13 mouse cellular contexts compared by ENCODE assay signal in genomic region chr1:46408324-46409115, GRCm38 (mm10). TPM values are rescaled to one million over a fixed set of nuclear protein-coding genes. Genes with fewer than 3 reads are reported as not detected.
A peak's percentile ranks its signal among the peaks of the same experiment; 100 is the strongest.
DNase-seq lines count a peak whose midpoint lies in the region; ATAC-seq and TF ChIP-seq lines count a peak whose summit lies in the region.
"Had no signal": no experiment of that assay in that cellular context is flagged by ENCODE, and none has a peak within 500 bp of the region (broad histone marks: within the 10 kb centered on the region; RNA-seq: fewer than 3 reads in every experiment).

No protein-coding gene starts in this region.

- no peaks in the 10 kb centered on the region for H3K27me3 ChIP-seq in stomach, embryonic 16.5 days (ENCODE audit: control insufficient read depth, insufficient read depth, low read length)
- H3K27me3 ChIP-seq in midbrain, postnatal 0 days (ENCODE audit: insufficient read depth, low read length) = no peaks in the 10 kb centered on the region
- H3K27me3 ChIP-seq in forebrain, embryonic 16.5 days (replicated peaks; ENCODE audit: control insufficient read depth, insufficient read depth, low read length) = no peaks in the 10 kb centered on the region
- H3K27me3 ChIP-seq: embryonic facial prominence, embryonic 15.5 days; hindbrain, embryonic 15.5 days; limb, embryonic 15.5 days had no signal

- H3K4me1 ChIP-seq in stomach, embryonic 16.5 days (ENCODE audit: control insufficient read depth, insufficient read depth, low read length) = no peaks in the 10 kb centered on the region
- no peaks in the 10 kb centered on the region for H3K4me1 ChIP-seq in midbrain, postnatal 0 days (ENCODE audit: insufficient read depth, low read length)
- no peaks in the 10 kb centered on the region for H3K4me1 ChIP-seq in forebrain, embryonic 16.5 days (replicated peaks; ENCODE audit: control insufficient read depth, insufficient read depth, low read length)
- H3K4me1 ChIP-seq: embryonic facial prominence, embryonic 15.5 days; hindbrain, embryonic 15.5 days; limb, embryonic 15.5 days had no signal

- DNase-seq in gastrocnemius, postnatal 25 days = peak; percentile 12
- DNase-seq in gastrocnemius, adult 8-10 months (ENCODE audit: low spot score in 2 of 2) = no peak
- peak; percentile 63 for DNase-seq in NIH3T3 (ENCODE audit: low read depth)
- peak; percentile 75 to 84 for DNase-seq in lung, adult 18-20 months
- no peak for DNase-seq in midbrain, postnatal 0 days (ENCODE audit: low spot score)
- DNase-seq: cerebellum, postnatal 14 days had no signal

- H3K4me2 ChIP-seq in stomach, embryonic 16.5 days (ENCODE audit: low read depth, low read length) = no peak overlapping the region
- no peak overlapping the region for H3K4me2 ChIP-seq in midbrain, postnatal 0 days (ENCODE audit: low read depth, low read length, poor library complexity, severe bottlenecking)
- no peak overlapping the region for H3K4me2 ChIP-seq in forebrain, embryonic 16.5 days (ENCODE audit: low read length)
- H3K4me2 ChIP-seq: embryonic facial prominence, embryonic 15.5 days; hindbrain, embryonic 15.5 days; limb, embryonic 15.5 days had no signal

- peak; percentile 74; the same call in 1 of the 2 replicates for ATAC-seq in stomach, embryonic 16.5 days (ENCODE audit: insufficient read depth, low FRiP score)
- ATAC-seq in midbrain, postnatal 0 days (ENCODE audit: low FRiP score) = no peak
- ATAC-seq in forebrain, embryonic 16.5 days = no peak

- H3K4me3 ChIP-seq in stomach, embryonic 16.5 days (replicated peaks; ENCODE audit: low read length) = no peak overlapping the region
- H3K4me3 ChIP-seq in midbrain, postnatal 0 days (ENCODE audit: low read depth, low read length) = no peak overlapping the region
- H3K4me3 ChIP-seq in forebrain, embryonic 16.5 days (replicated peaks; ENCODE audit: low read length) = no peak overlapping the region
- H3K4me3 ChIP-seq: embryonic facial prominence, embryonic 15.5 days; hindbrain, embryonic 15.5 days; limb, embryonic 15.5 days had no signal

- H3K27ac ChIP-seq in stomach, embryonic 16.5 days (ENCODE audit: low read length) = no peak overlapping the region
- H3K27ac ChIP-seq in midbrain, postnatal 0 days (ENCODE audit: low read depth, low read length) = no peak overlapping the region
- no peak overlapping the region for H3K27ac ChIP-seq in forebrain, embryonic 16.5 days (ENCODE audit: low read length)
- H3K27ac ChIP-seq: embryonic facial prominence, embryonic 15.5 days; hindbrain, embryonic 15.5 days; limb, embryonic 15.5 days had no signal

- 73% methylated on average over 6 of the region's 6 CpGs for WGBS in stomach, embryonic 16.5 days
- 87% methylated on average over 6 of the region's 6 CpGs for WGBS in midbrain, postnatal 0 days
- WGBS in forebrain, embryonic 16.5 days = 88% methylated on average over 6 of the region's 6 CpGs

- TF ChIP-seq CTCF in midbrain, postnatal 0 days (IDR thresholded peaks at IDR 0.05) = no peak

- H3K9me3 ChIP-seq in stomach, embryonic 16.5 days (replicated peaks; ENCODE audit: control insufficient read depth, low read length) = no peaks in the 10 kb centered on the region
- no peaks in the 10 kb centered on the region for H3K9me3 ChIP-seq in midbrain, postnatal 0 days (ENCODE audit: low read length)
- H3K9me3 ChIP-seq in forebrain, embryonic 16.5 days (ENCODE audit: control insufficient read depth, low read length) = no peaks in the 10 kb centered on the region
- H3K9me3 ChIP-seq: embryonic facial prominence, embryonic 15.5 days; hindbrain, embryonic 15.5 days; limb, embryonic 15.5 days had no signal

- H3K9ac ChIP-seq in stomach, embryonic 16.5 days (ENCODE audit: low read length) = no peak overlapping the region
- H3K9ac ChIP-seq in midbrain, postnatal 0 days (replicated peaks; ENCODE audit: low read length, poor library complexity, severe bottlenecking) = no peak overlapping the region
- H3K9ac ChIP-seq in forebrain, embryonic 16.5 days (replicated peaks; ENCODE audit: low read depth, low read length) = no peak overlapping the region
- H3K9ac ChIP-seq: embryonic facial prominence, embryonic 15.5 days; hindbrain, embryonic 15.5 days; limb, embryonic 15.5 days had no signal

- H3K36me3 ChIP-seq in stomach, embryonic 16.5 days (ENCODE audit: control insufficient read depth, insufficient read depth, low read length) = no peaks in the 10 kb centered on the region
- no peaks in the 10 kb centered on the region for H3K36me3 ChIP-seq in midbrain, postnatal 0 days (ENCODE audit: insufficient read depth, low read length)
- no peaks in the 10 kb centered on the region for H3K36me3 ChIP-seq in forebrain, embryonic 16.5 days (ENCODE audit: control insufficient read depth, insufficient read depth)
- H3K36me3 ChIP-seq: embryonic facial prominence, embryonic 15.5 days; hindbrain, embryonic 15.5 days; limb, embryonic 15.5 days had no signal

RNA-seq across cellular contexts. Expression of gene Dnah7c, which starts 16.9 kb away (rescaled TPM):
- total RNA-seq in gastrocnemius, postnatal 25 days (2021) = not detected
- not detected for total RNA-seq in gastrocnemius, adult 8-10 months (2022)
- 0.05 and 0.06 TPM in 2 replicates for polyA plus RNA-seq in stomach, embryonic 16.5 days (2015; fragmentation: Nextera tagmentation; extraction: Ambion mirVana)
- 0.99 and 1.8 TPM in 2 replicates for total RNA-seq in midbrain, postnatal 0 days (2014; rRNA removed)
- 0.15 and 0.19 TPM in 2 replicates for polyA plus RNA-seq in midbrain, postnatal 0 days (2015; fragmentation: Nextera tagmentation; extraction: Ambion mirVana)
- 0.12 and 0.13 TPM in 2 replicates for polyA plus RNA-seq in forebrain, embryonic 16.5 days (2015; fragmentation: Nextera tagmentation; extraction: Ambion mirVana)
- total RNA-seq: megakaryocyte, adult 5-6 weeks had no signal
- polyA plus RNA-seq: small intestine, adult 2 months had no signal

Comparison
In these comparisons a context has a peak if more than half of its experiments do, and no peak if none do; other contexts are left out.
1. DNase-seq: peak in gastrocnemius, postnatal 25 days (single experiment), NIH3T3 (single experiment) and lung, adult 18-20 months (2 of 2); none in gastrocnemius, adult 8-10 months (0 of 2) and midbrain, postnatal 0 days (single experiment).